Mouse (Mus musculus) B cell, adult 2 months (primary cell): ENCODE measurements around the gene Mlph.

ENCODE experiments used
- DNase-seq, 2 experiments: peaks; one replicate each; pipeline ENCODE4 v3.0.0; 2022

Gene Mlph

GRCm38 (mm10) chr1:90909631-90910152, 5.2 kb upstream of the Mlph start:
- no peak for DNase-seq

DNA sequence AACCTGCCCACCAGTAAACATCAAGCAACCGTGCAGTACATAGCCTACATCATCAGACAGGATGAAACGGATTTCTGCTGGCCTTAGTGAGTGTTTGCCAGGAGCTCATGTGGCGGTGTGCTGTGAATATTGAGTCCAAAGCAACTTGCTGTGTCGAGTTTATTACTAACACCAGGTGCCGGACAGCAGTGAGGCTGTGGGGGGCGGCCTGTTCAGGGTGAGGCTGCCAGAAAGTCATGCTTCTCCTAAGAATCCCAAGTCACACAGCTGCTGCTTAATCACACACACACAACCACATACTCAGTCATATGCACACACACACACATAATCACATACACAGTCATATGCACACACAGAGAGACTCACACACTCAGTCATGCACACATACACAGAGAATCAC, 1.7 kb upstream of the Mlph start:
- DNase-seq = no peak

DNA sequence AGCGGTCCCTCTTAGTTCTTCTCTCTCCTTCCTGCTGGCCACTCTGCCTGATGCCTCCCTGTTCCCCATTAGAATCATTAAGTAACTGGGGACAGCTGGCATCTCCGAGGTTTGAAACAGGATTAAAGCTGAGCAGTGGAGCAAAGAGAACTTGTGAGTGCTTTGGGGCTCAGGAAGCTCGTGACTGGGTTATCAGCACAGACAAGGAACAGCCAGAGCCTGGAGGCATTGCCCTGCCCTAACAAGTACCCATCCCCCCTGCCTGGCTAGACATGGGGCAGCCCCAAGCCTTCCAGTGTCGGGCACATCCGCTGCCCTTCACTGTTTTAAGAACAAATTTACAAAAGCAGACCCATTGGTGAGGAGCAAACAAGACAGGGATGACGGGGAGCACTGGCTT, 2.6 kb downstream of the Mlph start:
- no peak for DNase-seq

GRCm38 (mm10) chr1:90921687-90922086, 6.8 kb downstream of the Mlph start:
- DNase-seq = no peak

GRCm38 (mm10) chr1:90926030-90926429, 11.1 kb downstream of the Mlph start:
- DNase-seq = no peak

DNA sequence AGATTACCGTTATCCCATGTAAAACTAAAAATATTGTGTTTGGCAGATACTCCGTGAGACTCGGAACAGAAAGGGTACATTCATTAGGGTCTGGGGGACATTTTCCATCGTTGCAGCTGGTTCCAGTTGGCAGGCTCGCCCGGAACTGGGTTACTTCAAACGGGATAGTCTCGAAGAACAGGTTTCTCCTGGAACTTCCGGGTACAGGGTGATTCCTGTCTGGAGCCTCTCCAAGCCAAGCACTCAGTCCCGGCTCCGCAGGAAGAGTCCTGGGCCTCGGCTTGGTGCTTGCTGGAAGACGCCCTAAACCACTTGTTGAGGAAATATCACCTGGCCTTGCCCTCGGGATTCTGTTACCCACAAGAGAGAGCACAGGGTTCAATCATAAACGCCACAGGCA, 12.4 kb downstream of the Mlph start:
- DNase-seq = no peak

- DNase-seq = no peak
Measured at GRCm38 (mm10) chr1:90927929-90928574, 13.2 kb downstream of the Mlph start.

DNA sequence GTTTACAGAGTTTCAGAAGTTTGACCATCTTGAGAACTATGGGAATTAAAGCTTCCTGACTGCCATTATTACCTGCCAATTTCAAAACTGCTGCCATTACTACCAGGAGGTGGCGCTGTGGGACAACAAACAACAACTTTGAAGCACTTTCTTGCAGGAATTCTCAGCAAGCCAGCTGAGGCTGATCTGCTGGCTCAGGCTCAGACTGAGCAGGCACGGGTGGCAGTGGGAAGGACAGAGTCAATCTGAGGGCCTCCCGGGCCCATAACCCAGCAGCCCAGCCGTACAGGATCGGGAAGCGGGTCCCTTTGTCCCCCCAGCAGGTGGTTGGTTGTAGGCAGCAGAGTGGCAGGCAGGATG, 13.7 kb downstream of the Mlph start:
- peak; percentile 55 to 58 for DNase-seq

DNA sequence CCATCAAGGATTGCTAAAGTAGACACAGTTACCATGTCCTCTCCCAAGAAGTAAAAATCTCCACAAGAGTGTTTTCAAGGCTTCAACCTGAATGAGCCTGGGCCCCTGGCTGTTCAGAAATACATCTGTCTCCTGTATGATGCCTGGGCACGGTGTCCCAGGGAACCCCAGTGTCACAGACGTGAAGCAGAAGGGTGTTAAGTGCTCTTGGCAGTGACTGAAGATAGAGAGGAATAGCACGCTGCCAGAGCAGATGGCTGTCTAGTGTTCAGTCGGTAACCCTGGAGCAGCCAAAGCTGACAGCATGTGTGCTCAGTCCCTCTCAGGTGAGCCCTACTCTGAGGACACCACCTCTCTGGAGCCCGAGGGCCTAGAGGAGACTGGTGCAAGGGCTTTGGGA, 18.1 kb downstream of the Mlph start:
- DNase-seq = no peak

GRCm38 (mm10) chr1:90936990-90937389, 22.1 kb downstream of the Mlph start:
- no peak for DNase-seq

- no peak for DNase-seq
Measured at GRCm38 (mm10) chr1:90939980-90940379, 25.1 kb downstream of the Mlph start.

- DNase-seq = peak in 1 of 2 experiments; percentile 5
Measured at GRCm38 (mm10) chr1:90945171-90945570, 30.3 kb downstream of the Mlph start.

DNA sequence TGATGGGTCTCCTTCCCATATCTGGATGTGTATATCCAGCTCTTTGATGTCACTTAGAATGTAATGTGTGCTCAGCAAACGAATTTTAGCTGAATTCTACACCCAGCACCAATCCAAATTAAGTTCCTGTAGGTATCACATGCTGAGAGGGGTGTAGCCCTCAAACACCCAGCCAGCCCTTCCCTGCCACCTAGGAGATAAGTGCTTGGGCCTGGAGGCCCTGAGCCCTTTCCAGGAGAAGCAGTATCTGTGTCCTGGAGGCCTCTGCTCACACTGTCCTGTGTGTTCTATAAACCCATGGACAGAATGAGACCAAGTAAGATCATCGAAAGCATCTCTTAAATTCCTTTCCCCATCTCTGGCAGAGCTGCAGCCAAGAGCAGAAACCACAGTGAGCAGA, 32.4 kb downstream of the Mlph start:
- DNase-seq = no peak

DNA sequence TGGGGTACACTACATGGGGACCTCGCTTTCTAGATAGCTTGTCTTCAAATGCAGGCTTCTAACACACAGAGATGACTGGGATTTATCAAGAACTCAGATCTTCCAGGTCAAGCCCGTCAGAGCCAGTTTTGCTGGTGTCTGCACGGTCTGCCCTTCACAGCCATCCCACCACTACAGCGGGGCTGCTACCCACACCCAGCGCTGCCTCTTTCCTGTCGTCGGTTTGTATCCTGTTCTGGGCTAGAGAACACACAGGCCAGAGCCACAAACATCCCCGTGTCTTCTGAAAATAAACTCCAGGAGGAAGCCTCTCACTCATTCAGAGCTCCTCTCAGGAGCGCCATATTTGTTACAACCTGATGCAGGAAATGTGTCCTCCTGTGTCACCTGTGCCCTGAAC, 34.4 kb downstream of the Mlph start:
- no peak for DNase-seq

GRCm38 (mm10) chr1:90951670-90952069, 36.8 kb downstream of the Mlph start:
- DNase-seq = no peak

GRCm38 (mm10) chr1:90952808-90953207, 37.9 kb downstream of the Mlph start, which contains the start of gene Prlh:
Gene Prlh, plus strand, starts transcription at chr1:90953108.
- DNase-seq = no peak

- DNase-seq = no peak
Measured at GRCm38 (mm10) chr1:90953688-90954087, 38.8 kb downstream of the Mlph start.

- peak; percentile 25 to 32 for DNase-seq
Measured at GRCm38 (mm10) chr1:90956245-90957096, 41.6 kb downstream of the Mlph start.

- no peak for DNase-seq
Measured at GRCm38 (mm10) chr1:90962526-90962925, 47.6 kb downstream of the Mlph start.

DNA sequence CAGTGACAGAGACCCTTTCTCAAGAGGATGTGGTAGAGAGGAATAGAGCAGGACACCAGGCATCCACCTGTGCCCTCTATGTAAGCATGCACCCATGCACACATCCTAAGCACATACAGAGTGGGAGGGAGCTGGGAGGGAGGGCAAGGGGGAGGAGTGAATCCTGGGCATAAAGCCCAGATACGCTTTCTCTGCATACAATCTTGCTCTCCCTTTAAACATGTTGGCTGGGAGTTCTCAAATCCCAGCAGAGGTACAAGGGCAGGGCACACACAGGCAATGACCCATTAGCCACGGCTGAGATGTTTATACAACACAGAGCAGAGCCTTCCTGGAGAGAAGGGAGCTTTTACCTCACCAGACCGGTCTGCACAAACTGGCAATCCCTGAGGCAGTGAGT, 48.1 kb downstream of the Mlph start:
- no peak for DNase-seq

DNA sequence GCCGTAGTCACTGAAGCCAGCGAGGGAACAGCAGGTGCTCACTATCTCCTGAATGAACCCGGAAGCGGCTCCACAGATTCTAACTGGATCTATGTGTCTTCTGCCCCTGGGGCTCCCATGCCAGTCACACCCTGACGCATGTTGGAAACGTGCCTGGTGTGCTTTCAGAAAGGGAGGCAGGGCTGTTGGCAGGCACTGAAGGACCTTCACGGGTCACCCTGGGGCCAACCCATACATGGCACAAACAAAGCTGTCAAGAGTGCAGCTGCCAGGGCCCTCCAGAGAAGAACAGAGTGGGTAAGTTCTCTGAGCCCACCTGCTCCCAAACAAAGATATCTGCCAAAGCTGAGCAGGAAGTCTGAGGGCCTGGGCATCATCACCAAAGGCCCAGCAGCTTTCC, 52.7 kb downstream of the Mlph start:
- no peak for DNase-seq

GRCm38 (mm10) chr1:90968649-90969048, 53.8 kb downstream of the Mlph start:
- no peak for DNase-seq

- no peak for DNase-seq
Measured at GRCm38 (mm10) chr1:90969347-90969784, 54.5 kb downstream of the Mlph start, which contains the start of gene Rab17. Gene Rab17, minus strand, starts transcription at chr1:90969661.

DNA sequence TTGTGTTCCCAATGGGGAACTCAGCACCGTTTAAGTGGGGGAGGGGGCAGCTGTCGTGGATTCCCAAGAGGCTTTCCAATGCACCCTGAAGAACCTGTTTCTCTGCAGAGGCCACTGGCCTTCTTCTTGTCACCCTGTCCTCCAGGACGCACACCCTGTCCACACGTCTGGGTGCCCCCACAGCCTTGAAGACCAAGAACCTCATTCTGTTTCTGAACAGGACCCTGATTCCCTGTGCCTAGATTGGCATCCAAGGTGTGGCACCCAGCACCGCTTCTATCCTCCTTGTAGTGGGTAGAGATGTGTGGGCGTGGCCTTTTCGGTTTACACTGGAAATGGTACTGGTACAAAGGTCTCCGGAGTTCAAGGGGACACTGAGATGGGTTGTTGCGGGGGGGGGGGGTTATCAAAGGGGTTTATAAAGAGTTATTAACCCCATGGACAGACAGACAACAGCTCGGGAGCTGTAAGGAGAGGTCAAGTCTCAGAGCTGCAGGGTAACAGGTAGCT, 55.1 kb downstream of the Mlph start:
- DNase-seq = no peak
